Mouse (Mus musculus): ENCODE measurements around the gene Nanos2.

- TF ChIP-seq CTCF (IDR thresholded peaks at IDR 0.05; ENCODE audit: insufficient read depth, low read length) (no peak), POLR2A (IDR thresholded peaks at IDR 0.05; ENCODE audit: borderline replicate concordance, extremely low read depth, low read depth, low read length) (no peak)
Observed at GRCm38 (mm10) chr7:18988780-18989179, 1.6 kb downstream of the Nanos2 start.
